Mouse (Mus musculus) MEL (cell line): ENCODE results near the gene Abca7.

Experiments used
- CTCF ChIP-seq, 3 experiments: IDR thresholded peaks in 2 of 3; conservative IDR thresholded peaks in 1 of 3; 2 replicates each; pipeline ENCODE4 v1.5.1; 2011 to 2012; ENCODE audit warnings: low read length in 3 of 3, low read depth in 2 of 3, mild to moderate bottlenecking in 2 of 3, improper control_type of control experiment in 1 of 3, inconsistent platforms in 1 of 3, mixed read lengths in 1 of 3, moderate library complexity in 1 of 3; ENCODE audit not compliant: control insufficient read depth in 1 of 3, insufficient read depth in 1 of 3, poor library complexity in 1 of 3, severe bottlenecking in 1 of 3
- EP300 ChIP-seq, 2 experiments: IDR thresholded peaks; 2 replicates each; pipeline ENCODE4 v1.6.1; 2011; ENCODE audit warnings: improper control_type of control experiment in 2 of 2, low read length in 2 of 2, low read depth in 1 of 2, mild to moderate bottlenecking in 1 of 2
- GATA1 ChIP-seq: IDR thresholded peaks from 2 replicates; pipeline ENCODE4 v1.6.1; 2011; ENCODE audit warnings: low read depth, low read length, improper control_type of control experiment
- JUND ChIP-seq: IDR thresholded peaks from 2 replicates; pipeline ENCODE4 v1.6.1; 2011; ENCODE audit warnings: low read depth, mild to moderate bottlenecking, improper control_type of control experiment, low read length
- KAT2A ChIP-seq: conservative IDR thresholded peaks from 2 replicates; pipeline ENCODE4 v1.6.1; 2012; ENCODE audit warnings: low read depth, low read length, improper control_type of control experiment, inconsistent platforms
- ZNF384 ChIP-seq: IDR thresholded peaks from 2 replicates; pipeline ENCODE4 v1.6.1; 2012; ENCODE audit warnings: low read depth, mild to moderate bottlenecking, inconsistent platforms, low read length, improper control_type of control experiment

DNA sequence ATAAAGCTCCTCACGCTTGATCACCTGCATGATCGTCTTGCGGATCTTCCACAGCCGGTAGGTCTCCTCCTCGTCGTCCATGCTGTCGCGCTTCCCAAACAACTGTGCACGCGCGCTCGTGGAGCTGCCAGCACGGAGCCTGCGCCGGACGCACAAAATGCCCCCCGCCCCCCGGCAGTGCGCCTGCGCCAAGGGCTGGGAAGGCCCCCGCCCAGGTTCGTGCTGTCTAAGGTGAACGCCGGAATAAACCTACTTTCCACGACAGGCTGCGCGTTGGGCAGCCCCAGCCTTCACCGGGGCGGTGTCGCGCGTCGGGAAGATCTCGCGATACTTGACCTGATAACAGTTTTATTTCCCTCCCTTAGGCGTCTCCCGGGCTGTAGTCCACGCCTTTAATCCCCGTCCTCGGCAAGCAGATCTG is 43.3 kb downstream of the Abca7 start, which contains the start of gene Polr2e:
- TF ChIP-seq KAT2A (no peak; the same call in 1 of the 2 replicates), EP300 (IDR thresholded peaks at IDR 0.05; ENCODE audit: low read depth in 1 of 2, low read length in 2 of 2) (no peak), JUND (no peak), GATA1 (peak; percentile 58; the same call in 1 of the 2 replicates), ZNF384 (no peak), CTCF (IDR thresholded peaks at IDR 0.05 in 2 of 3, conservative IDR thresholded peaks at IDR 0.05 in 1 of 3; ENCODE audit: control insufficient read depth in 1 of 3, insufficient read depth in 1 of 3, low read depth in 2 of 3, low read length in 3 of 3, poor library complexity in 1 of 3, severe bottlenecking in 1 of 3) (0 out of 6 replicates have a peak, but pooled peaks of 1 of the 3 experiments have one; percentile 5)
